Mouse (Mus musculus) retina, postnatal 1 day (tissue): ENCODE data around the gene Pltp.
A peak's percentile ranks its signal among the peaks of the same experiment; 100 is the strongest.
"Not testable (repeated sequence)": the region's sequence is repeated elsewhere in the genome, so short reads cannot be mapped to it uniquely, and the experiment has no call there.

ENCODE experiments used
- DNase-seq: peaks from one replicate; pipeline ENCODE4 v3.0.0-alpha.2; 2012

The Pltp gene

DNA sequence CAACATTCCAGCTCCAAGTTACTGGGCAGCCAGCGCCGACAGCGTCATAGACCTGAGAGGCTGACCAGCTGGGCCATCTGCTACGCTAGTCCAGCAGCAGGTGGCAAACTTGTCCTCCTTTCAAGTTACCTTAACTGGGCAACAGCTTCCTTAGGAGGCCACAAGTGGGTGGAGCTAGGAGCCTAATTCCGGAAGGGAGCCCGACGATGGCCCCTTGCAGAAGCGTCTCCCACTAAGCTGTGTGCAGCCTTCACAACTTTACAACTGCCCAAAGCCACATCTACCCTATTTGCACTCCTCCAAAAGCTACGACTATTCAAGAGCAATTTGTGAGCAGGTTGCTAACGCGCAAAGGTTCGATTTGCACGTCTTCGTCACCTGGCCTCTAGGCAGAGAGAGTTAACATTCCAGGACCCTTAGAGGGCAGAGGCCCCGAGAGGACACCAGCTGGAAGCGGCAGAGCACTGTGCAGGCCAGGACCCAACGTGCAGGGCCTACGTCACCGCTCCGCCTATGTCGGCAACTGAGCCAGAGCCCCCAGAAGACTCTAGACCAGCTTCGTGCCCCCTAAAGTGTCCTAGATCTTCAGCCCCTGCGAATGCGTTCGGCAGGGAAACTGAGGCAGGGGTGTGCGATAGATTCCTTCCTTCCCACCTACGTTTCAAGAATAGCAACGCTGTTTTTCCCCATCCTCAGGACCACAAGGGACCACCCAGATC, 21.2 kb upstream of the Pltp start:
- DNase-seq: peak; percentile 80

DNA sequence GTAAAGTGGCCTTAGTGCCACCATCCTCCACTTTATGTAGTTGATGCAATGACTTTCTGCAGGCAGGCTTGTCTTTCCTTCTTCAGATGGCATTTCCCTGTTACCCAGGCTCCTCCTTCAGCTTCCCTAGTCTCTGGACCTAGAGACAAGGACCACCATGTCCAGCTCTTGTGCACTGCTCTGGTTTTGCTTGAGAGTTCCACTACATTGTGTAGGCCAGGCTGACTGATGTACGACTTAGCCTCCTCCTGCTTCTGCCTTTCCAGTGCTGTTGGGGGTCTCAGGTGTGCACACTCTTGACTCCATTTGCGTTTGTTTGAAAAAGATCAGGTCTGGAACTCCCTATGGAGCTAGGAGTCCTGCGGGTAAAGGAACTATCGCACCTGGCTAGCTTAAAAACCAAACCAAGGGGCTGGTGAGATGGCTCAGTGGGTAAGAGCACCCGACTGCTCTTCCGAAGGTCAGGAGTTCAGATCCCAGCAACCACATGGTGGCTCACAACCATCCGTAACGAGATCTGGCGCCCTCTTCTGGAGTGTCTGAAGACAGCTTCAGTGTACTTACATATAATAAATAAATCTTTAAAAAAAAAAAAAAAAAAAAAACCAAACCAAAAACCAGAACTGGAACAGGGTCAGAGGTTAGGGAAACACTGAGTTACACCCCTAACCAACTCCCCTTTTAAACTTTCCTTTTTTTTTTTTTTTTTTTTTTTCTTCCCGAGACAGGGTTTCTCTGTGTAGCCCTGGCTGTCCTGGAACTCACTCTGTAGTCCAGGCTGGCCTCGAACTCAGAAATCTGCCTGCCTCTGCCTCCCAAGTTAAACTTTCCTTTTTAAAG, 20.1 kb upstream of the Pltp start:
- DNase-seq: not testable (repeated sequence)

DNA sequence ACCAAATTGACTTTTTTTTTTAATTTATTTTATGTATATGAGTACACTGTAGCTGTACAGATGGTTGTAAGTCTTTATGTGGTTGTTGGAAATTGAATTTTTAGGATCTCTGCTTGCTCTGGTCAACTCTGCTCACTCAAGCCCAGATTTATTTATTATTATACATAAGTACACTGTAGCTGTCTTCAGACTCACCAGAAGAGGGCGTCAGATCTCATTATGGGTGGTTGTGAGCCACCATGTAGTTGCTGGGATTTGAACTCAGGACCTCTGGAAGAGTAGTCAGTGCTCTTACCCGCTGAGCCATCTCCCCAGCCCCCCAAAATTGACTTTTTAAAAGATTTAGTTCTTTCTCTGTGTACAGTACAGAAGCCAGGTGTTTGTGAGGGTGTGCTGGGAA, 18.1 kb upstream of the Pltp start:
- not testable (repeated sequence) for DNase-seq

DNA sequence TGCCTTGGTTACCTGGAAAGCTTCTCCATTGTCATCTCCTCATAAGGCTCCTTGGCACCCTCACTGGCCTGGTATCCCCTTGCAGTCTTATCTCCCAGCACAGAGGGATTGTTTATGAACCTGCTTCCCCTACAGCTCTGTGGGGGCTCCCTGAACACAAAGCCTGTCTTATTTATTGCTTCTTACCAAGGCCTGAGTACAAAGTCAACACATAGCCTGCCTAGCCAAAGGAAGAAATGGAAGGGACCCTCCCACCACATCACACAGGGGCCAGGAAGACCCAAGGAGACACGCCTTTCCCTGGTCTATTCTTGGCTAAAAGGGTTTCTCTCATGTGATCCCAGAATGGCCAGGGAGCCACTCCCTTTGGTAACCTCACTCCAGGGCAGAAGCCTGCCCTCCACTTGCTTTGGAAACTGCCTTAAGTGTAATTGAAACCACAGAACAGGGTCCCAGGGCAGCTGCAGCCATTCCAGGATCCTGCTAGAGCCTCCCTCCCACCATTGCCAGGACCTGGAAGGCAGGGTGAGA, 16.8 kb upstream of the Pltp start:
- DNase-seq: no peak

DNA sequence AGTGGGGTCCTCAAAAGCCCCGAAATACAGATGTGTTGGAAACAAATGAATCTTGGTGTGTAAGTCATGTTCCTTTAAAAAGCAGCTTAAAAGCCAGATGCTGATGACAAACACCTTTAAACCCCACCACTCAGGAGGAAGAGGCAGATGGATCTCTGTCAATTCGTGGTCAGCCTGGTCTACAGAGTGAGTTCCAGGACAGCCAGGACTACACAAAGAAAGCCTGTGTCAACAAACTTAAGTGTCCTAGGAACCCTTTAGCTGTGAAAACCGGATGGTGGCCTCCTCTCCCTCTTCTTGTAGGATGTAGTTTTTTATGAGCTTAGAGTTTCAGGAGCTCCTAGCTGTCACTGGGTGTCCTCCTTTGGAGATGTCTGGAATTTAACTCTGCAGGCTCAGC, 16.1 kb upstream of the Pltp start:
- DNase-seq: no peak

DNA sequence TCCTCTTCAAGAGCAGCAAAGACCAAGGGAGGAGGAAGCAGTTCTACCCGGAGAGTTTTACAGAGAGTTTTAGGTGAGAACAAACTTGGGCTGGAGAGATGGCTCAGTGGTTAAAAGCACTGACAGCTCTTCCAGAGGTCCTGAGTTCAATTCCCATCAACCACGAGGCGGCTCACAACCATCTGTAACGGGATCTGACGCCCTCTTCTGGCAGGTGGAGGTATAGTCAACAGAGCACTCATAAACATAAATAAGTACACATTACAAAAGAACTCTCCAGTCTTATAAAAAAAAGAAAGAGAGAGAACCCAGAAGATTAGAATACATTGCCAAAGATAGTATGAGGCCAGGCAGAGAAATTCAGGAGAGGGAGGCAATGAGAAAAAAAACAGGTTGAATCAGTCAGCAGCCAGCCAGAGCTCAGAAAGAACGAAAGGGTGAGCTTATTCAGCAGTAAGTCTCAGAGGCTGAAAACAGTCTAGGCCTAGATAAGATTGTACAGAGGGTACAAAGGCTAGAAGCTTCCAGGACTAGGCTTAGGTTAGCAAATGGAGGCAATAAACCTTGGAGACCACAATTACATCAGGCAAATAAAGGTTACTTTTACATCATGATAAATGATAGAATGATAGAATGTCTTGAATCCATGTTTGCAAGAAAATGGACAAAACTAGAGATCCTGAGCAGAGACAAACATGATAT, 14.2 kb upstream of the Pltp start:
- DNase-seq: no peak

DNA sequence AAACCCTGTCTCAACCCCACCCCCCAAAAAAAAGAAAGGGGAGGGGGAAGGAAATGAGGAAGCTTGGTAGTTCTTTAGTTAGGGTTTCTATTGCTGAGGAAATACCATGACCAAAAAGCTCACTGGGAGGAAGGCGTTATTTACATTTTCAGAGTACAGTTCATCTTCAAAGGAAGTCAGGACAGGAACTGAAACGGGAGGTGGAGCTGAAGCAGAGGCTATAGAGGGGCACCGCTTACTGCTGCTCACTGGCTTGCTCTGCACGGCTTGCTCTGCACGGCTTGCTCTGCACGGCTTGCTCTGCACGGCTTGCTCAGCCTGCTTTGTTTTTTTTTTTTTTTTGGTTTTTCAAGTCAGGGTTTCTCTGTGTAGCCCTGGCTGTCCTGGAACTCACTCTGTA, 11.0 kb upstream of the Pltp start:
- DNase-seq: no peak

DNA sequence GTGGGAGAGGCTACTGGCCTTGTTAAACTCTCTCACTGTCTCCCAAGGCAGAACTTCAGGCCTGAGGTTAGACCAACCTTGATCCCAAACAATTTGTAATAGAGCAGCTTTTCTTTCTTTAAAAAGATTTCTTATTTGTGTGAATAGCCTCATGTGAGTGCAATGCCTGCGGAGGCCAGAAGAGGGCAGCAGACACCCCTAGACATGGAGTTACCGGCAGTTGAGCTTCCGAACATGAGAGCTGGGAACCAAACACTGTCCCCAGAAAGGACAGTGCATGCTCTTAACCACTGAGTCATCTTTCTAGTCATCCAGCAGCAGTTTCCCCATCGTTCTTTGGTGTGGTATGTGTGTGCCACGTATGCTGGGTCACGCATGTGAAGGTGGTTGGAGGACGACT, 10.1 kb upstream of the Pltp start:
- DNase-seq: no peak

DNA sequence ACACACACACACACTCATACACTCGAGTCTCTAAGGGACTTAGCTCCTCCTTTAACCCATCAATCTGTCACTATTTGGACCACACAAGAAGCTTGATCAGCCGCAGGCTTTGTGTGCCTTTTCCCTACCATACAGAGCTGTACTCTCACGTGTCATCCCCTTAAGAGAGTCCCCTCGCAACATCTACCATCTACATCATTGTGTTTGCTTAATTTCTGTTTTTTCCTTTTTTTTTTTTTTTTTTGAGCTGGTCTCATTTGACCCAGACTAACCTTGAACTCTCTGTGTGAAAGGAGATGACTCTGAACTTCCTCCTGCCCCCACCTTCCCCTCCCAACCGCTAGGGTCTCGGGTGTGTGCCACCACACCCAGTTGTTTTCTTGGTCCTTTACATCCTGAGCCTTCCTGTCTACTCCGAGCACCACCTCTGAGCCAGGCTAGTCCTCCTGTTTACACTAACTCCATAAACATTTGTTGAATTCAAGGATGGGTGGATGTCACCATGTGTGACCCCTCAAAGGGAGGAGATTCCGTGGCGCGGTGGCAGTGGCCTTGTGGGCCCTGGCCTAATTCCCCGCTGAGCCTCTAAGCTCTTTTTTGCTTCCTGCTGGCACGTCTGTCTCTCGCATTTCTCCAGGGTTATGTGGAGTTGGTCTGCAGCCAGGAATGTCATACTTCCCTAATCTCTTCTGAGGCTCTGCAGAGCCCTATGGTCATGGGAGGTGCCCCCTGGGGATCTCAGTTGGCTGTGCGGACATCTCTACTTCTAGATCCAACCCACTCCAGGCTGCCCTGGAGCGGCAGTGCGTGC, 9.4 kb upstream of the Pltp start:
- peak; percentile 65 for DNase-seq

DNA sequence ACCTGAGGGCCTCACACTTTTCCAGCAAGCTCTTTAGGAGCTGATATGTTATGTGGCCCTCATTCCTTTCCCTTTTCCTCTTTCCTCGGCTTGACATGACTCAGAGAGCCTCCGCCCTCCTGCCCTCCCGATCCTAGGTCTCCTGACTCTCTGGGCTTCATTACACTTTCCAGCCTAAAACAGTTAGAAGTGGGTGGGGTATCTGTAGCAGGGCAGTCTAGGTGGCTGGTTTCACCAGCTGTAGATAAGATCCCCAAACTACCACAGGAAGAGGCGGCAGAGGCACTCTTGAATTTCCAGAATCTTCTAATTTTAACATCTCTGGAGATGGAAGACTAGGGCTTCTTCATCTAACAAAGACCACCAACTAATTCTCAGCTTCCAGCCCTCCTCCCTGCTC, 7.1 kb upstream of the Pltp start:
- DNase-seq: no peak

DNA sequence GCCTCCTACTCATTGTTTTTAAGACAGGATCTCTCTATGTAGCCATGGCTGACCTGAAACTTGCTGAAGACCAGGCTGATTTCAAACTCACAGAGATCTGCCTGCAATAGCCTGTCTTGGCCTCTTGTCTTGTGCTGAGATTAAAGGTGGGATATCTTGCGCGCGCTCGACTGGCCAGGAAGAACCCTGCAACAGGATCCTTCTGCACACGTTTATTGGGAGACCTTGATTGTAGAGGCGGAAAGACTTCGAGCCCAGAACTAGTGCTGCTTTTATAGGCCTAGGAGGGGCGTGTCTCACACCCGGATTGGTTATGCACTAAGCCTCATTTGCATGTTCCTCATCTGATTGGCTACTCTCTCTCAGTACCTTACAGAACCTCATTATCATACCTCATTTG, 5.9 kb upstream of the Pltp start:
- DNase-seq: not testable (repeated sequence)

DNA sequence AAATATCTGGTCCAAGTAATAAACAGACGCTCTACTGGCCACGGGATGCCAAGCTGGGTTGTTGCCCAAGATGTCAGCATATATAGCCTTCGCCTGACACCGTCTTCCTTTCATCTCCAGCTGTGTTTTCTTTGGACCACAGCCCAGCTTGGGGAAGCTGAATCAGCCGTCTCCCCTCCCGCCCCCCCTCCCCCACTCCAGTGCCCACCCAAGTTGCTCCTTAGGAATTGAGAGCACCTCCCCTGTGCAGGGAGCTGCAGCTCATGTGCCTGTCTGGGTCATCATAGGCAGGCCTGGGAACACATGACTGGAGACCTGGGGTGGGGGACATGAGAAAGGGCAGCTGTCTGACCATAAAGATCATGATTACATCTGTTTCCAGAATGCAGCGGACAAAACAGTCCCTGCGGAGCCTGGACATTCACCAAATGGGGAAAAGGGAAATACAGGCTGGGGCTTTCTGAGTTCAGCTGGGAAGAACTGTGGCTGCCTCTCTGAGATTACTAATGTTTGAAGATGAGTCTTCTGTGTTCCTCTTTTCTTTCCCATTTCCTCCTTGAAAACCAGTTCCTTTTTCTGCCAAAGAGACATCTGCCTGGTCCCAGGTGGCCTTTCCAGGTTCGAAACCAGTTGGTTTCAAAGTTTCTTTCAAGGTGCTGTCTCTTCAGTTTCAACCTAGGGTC, 4.8 kb upstream of the Pltp start:
- peak; percentile 82 for DNase-seq

DNA sequence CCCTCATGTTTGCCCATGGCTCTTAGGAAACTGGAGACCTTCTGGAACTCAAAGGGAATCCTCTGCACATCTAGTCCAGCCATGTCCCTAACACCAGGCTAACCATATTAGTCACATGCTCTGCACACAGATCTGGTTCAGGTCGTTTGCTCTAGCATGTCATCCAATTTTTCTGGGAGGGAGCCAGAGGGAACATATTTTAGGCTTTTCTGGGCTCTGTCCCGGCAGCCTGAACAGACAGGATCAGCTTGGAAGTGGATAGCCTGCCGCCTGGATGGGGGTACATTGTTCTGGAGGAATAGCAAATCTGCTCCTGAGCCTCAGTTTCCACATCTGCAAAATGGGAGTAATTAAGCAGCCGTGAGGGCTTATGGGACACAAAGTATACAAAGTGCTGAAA, 3.6 kb upstream of the Pltp start:
- DNase-seq: no peak

DNA sequence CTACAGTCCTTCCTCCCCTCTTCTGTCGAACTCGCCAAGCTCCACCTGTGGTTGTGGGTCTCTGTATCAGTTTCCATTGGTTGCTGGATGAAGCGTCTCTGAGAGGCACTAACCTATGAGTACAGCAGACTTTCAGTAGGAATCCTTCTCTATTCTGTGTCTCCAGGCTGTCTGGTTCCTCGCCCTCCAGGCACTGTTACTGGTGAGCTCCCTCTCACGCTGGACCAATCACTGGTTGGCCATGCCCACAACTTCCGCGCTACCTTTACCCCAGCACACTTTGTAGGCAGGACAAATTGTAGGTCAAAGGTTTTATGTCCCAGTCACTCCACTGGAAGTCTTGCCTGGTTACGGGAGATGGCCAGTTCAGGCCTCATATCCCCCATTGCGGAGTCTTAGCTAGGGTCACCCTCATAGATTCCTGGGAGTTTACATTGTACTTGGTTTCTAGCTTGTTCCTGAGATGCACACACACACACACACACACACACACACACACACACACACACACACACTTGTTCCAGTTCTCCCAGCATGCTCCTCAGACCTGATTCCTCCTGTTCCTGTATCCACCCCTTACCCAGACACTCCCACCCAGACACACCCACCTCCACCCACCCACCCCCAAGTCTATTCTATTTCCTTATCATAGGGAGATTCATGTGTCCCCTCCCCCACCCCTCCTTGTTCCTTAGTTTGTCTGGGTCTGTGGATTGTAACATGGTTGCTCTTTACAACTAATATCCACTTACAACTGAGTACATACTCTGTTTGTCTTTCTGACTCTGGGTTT, 2.3 kb upstream of the Pltp start:
- no peak for DNase-seq

DNA sequence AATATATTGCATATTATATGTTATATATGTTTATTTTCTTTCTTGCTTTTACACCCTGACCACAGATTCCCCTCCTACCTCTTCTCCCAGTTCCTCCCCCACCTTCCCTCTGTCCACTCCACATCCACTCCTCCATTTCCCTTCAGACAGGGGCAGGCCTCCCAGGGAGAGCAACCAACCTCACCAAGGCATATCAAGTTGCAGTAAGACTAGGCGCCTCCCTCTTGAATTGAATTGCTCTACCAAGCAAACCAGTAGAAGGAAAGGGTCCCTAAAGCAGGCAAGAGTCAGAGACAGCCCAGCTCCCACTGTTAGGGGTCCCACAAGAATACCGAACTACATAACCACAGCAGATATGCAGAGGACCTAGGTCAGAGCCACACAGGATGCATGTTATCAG, 1.6 kb upstream of the Pltp start:
- DNase-seq: no peak

DNA sequence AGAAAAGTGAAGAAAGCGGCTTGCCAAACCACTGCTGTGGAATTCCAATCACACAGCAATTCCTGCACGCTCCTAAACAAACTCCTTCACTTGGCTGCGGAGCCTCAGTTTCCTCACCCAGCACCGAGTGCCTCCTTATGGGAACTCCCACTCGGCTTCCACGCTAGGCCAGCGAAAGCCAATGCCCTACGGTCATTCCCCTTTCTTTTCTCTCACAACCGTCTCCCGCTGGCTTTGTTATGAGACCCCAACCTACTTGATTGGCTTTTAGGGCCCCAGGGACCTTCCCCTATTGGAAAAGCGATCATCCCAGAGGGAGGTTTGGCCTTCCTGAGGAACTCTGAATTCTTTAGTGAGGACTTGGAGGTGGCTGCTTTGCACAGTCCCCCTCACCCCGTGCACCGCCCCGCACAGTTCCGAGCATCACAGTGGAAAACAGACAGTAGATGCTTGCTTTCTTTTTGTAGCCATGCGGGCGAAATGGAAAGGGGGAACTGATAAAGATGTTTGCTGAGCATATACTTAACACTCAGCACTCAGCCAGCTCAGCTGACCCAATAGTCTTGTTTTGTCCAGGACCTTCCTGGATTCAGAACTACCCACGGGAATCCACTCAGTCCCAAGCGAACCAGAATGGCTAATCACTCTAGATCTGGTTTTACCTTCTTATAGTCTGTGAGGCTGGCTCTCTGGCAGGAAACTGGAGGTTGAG, 487 bp upstream of the Pltp start:
- no peak for DNase-seq

DNA sequence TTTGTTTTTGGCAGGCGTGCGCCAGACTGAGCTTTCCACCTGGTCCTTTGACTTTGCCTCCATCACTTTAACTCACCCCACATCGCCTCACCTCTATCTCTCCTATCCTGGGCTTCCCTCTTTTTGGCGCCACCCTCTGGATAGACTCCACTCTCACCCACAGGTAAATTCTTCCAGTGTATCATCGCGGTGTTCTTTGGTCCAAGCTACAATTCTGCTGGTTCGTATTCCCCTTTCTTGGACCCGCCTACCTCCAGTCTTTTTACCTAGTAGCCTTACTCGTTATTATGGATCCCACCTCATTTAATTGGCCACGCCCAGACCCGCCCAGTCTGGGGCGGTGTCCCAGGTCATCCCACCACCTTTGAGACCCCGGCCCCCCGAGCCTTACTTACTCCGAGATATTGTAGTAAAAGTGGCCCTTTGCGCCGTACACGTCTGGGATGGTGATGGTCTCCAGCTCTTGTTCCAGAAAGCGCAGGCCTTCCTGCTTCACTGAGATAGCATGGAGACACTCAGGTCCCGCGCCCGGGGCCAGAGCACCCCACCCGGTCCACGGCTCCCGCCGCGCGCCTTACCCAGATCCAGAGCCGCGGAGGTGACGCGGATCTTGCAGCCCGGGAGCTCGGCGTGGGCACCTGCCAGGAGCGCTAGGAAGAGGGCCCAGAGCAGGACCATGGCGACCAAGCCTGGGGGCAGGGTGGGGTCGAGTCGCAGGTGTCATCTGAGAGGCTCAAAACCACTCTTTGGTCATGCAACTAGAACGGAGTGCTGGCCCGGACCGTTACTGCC, 1.0 kb downstream of the Pltp start:
- no peak for DNase-seq

DNA sequence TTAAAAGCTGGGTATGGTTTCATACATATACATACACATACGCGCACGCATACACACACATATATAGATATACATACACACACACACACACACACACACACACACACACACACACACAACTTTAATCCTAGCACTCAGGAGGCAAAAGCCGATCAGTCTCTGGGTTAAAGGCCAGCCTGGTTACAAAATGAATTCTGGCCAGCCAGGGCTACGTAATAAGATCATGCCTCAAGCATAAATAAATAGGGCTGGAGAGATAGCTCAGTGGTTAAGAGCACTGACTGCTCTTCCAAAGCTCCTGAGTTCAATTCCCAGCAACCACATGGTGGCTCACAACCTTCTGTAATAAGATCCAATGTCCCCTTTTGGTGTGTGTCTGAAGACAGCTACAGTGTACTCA, 1.9 kb downstream of the Pltp start:
- peak; percentile 55 for DNase-seq

DNA sequence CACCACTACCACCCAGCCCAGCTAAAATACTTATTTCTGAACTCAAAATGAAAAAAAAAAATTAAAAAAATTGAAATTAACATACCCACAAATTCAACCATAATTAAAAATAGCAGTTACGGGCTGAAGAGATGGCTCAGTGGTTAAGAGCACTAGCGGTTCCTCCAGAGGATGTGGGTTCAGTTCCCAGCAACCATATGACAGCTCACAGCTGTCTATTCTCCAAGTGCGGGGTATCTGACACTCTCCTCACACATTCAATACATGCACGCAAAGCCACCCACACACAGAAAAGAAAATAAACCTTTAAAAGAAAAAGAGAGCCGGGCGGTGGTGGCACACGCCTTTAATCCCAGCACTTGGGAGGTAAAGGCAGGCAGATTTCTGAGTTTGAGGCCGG, 7.5 kb downstream of the Pltp start:
- DNase-seq: no peak

DNA sequence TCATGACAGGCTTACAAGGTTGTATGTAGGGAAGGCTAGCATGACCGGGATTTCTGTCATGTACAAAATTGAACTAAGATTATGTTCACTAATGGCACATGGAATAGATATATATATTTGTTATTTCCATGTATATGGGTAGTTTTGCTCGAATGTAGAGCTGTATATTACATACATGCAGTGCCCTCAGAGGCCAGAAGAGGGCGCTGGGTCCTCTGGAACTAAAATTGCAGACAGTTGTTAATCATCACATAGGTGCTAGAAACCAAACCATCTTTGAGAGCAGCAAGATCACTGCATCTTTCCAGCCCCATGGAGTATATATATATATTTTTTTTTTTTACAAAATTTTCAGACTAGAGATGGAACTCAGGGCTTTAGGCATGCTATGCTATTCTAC, 11.7 kb downstream of the Pltp start:
- DNase-seq: no peak
